Mouse (Mus musculus) forelimb bud, embryonic 11.5 days (tissue): ENCODE measurements around the gene Kdm5d.
A peak's percentile ranks its signal among the peaks of the same experiment; 100 is the strongest.

ENCODE experiments used
- DNase-seq: peaks from one replicate; pipeline ENCODE4 v3.0.0-alpha.2; 2012; ENCODE audit warnings: low read depth, low spot score

The Kdm5d gene

DNA sequence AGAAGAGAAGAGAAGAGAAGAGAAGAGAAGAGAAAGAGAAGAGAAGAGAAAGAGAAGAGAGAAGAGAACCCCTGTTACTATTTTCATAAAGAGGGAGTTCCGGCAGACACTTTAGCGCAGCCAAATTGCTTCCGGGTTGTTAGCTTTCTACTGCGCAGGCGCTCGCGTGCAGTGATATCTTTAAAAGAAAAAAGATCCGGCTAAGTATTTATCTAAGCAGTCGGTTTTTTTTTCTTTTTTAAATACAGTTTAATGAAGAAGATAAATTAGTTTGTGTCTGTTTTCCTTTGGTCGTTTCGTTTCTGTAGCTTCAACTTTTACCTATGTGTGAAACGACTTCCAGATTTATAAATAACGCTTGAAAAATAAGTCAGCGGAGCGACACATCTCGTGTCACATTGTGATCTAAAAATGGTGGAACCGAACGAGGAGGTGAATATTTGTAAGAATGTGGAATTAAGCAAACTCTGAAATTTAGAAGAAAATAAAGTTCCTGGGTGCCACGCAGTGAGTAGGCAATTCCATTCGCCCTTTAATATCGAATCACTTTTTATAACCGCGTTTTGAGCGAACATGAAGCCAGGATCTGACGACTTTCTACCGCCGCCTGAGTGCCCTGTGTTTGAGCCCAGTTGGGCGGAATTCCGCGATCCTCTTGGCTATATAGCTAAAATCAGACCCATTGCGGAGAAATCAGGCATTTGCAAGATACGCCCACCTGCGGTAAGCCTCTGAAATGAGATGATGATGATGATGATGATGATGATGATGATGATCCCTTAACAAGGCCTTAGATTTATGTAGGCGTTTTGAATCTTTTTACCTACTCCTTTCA, at the start of gene Kdm5d:
Gene Kdm5d, plus strand, starts transcription at position 396 of the 835 bp plus-strand sequence.
- peak; percentile 58 for DNase-seq

- no peak for DNase-seq
These were observed 25.2 kb upstream of the Kdm5d start for GRCm38 (mm10) chrY:872404-872803.

DNA sequence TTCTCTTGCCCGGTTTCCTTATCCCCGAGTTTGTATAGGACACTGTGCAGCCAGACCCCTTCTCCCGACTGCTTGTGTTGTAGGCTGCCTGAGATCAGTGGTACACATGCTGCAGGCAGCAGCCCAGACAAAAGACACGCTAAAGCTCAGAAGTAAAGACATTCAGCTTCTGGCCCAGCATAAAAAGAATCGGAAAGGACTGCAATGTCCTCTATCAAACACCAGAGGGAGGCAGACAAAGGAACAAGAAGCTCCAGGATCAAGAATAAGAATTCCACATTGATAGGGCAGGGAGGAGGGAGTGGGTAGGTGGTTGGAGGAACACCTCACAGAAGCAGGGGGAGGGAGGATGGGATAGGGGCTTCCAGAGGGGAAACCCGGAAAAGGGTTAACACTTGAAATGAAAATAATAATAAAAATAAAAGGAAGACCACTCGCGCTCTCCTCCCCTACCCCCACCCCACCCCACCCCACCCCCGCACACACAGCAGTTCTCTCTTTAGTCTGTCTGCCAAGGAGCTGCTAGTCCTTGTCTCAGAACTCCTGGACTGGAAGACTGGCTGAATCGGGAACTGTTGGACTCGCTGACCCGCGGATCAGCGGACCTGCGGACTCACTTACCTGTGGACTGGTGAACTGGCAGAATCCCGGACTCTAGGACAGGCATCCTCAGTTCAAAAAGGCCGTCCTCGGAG, 24.6 kb upstream of the Kdm5d start:
- peak; percentile 7 for DNase-seq
